Mouse (Mus musculus): ENCODE data around the gene Pdcd2.

- TF ChIP-seq GATA1 (IDR thresholded peaks at IDR 0.05; ENCODE audit: borderline replicate concordance, low read length) (no peak), FLI1 (IDR thresholded peaks at IDR 0.05; ENCODE audit: low read length) (no peak)
Measured at GRCm38 (mm10) chr17:15526304-15526703, 797 bp downstream of the Pdcd2 start.

Measured in megakaryocyte, embryonic 14.5 days (primary cell).